Mouse (Mus musculus) midbrain, postnatal 0 days (tissue): Measurements from ENCODE around the gene Fmnl3. TPM values are rescaled to one million over a fixed set of nuclear protein-coding genes. Genes with fewer than 3 reads are reported as not detected.

Source experiments
- ATAC-seq: fragments of 200-750 bp; cut with Nextera tagmentation; 2 replicates; pipeline ENCODE4 v1.8.0; 2017; ENCODE audit warnings: moderate number of reproducible peaks, mild to moderate bottlenecking, moderate TSS enrichment, moderate library complexity; ENCODE audit not compliant: low FRiP score
- DNase-seq: peaks from one replicate; pipeline ENCODE4 v3.0.0-alpha.2; 2015; ENCODE audit warnings: low spot score
- H3K27ac ChIP-seq: fragments of 300-500 bp; sonication (generic); 2 replicates; pipeline ENCODE4 v1.5.1; 2014; ENCODE audit warnings: low read depth, mild to moderate bottlenecking, low read length, mixed read lengths
- H3K27me3 ChIP-seq: fragments of 300-500 bp; sonication (generic); 2 replicates; pipeline ENCODE4 v1.6.1; 2014; ENCODE audit warnings: low read length, control low read depth, mixed read lengths; ENCODE audit not compliant: insufficient read depth
- H3K36me3 ChIP-seq: fragments of 300-500 bp; sonication (generic); 2 replicates; pipeline ENCODE4 v1.6.1; 2014; ENCODE audit warnings: low read length, control low read depth, mixed read lengths; ENCODE audit not compliant: insufficient read depth
- H3K4me1 ChIP-seq: fragments of 300-500 bp; sonication (generic); 2 replicates; pipeline ENCODE4 v1.6.1; 2014; ENCODE audit warnings: mild to moderate bottlenecking, control low read depth, antibody characterized with exemption, low read length, mixed read lengths; ENCODE audit not compliant: insufficient read depth
- H3K4me2 ChIP-seq: fragments of 300-500 bp; sonication (generic); 2 replicates; pipeline ENCODE4 v1.6.1; 2014; ENCODE audit warnings: low read depth, mild to moderate bottlenecking, low read length, mixed read lengths; ENCODE audit not compliant: poor library complexity, severe bottlenecking
- H3K4me3 ChIP-seq: fragments of 300-500 bp; sonication (generic); 2 replicates; pipeline ENCODE4 v1.5.1; 2014; ENCODE audit warnings: low read depth, mild to moderate bottlenecking, low read length, moderate library complexity
- H3K9ac ChIP-seq: fragments of 300-500 bp; sonication (generic); replicated peaks from 2 replicates; pipeline ENCODE4 v1.6.1; 2014; ENCODE audit warnings: mild to moderate bottlenecking, low read length, moderate library complexity, mixed read lengths; ENCODE audit not compliant: poor library complexity, severe bottlenecking
- H3K9me3 ChIP-seq: fragments of 300-500 bp; sonication (generic); 2 replicates; pipeline ENCODE4 v1.6.1; 2016; ENCODE audit warnings: low read length, control low read depth
- CTCF ChIP-seq: IDR thresholded peaks from 2 replicates; pipeline ENCODE4 v1.5.1; 2016; ENCODE audit warnings: antibody characterized with exemption, mild to moderate bottlenecking
- WGBS: fragments of 180-500 bp; shearing (Covaris S2); extraction: QIAGEN DNeasy Blood & Tissue Kit; methylation state at CpG from one replicate; pipeline ENCODE4 v1.1.7; 2014; 5-methylcytosine and 5-hydroxymethylcytosine counted together
- polyA plus RNA-seq: library from polyadenylated mRNA; unstranded; fragments of >200 nt; fragmentation: Nextera tagmentation; extraction: Ambion mirVana; gene quantifications from 2 replicates; pipeline ENCODE4 v1.2.1, GENCODE M21; 2015
- total RNA-seq: library from RNA; depleted of rRNA; stranded (reverse); fragments of >200 nt; gene quantifications from 2 replicates; pipeline ENCODE4 v1.2.3, GENCODE M21; 2014

Gene Fmnl3
- total and polyA plus RNA-seq, 2 experiments from 2014 or later: 9.8 to 15.5 TPM

DNA sequence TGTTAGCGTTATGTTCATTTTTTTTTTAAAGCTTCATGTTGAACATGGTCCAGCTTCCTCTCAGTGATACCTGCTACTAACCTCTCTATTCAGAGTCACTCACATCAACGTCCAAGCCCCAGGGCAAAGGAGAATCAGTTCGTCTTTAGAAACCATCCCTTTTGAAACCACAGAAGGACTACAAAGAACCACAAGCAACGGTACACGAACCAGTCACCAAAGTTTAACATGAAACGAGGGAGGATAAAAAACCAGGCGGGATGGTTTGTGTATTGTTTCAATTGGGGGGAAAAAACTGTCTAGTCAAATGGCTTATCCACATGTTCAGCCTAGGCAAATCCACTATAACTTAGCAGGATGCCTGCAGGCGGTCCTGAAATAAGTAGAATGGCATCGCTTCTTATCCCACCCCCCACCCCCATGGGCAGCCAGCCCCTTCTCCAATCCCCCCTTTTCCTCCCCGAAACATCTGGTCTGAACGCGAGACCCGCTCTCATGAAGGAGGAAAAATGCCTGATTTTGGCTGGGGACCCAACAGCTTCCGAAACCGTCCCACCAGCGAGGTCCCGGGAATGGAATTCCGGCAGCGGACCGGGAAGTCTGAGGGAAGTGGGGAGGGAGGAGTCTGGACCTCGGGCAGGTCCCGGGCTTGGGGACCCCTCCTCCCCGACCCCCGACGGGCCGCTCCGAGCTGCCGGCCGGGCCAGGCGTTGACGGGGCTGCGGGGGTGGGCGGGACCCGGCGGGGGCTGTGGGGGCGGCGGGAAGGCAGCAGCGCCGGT lies 701 bp downstream of the Fmnl3 start:
- no peaks in the 10 kb centered on the region for H3K9me3 ChIP-seq
- H3K27ac ChIP-seq: peak overlapping the region; percentile 77
- ATAC-seq (no peak; the same call in 1 of the 2 replicates), DNase-seq (peak; percentile 10)
- no peaks in the 10 kb centered on the region for H3K27me3 ChIP-seq
- WGBS: 3% methylated on average over 26 of the region's 39 CpGs
- H3K4me3 ChIP-seq: peak overlapping the region; percentile 89
- no peaks in the 10 kb centered on the region for H3K36me3 ChIP-seq
- TF ChIP-seq CTCF: no peak
- H3K4me1 ChIP-seq: peaks cover 8% of the 10 kb centered on the region; the same call in 1 of the 2 replicates
- H3K4me2 ChIP-seq: peak overlapping the region; percentile 77
- peak overlapping the region; percentile 87 for H3K9ac ChIP-seq

DNA sequence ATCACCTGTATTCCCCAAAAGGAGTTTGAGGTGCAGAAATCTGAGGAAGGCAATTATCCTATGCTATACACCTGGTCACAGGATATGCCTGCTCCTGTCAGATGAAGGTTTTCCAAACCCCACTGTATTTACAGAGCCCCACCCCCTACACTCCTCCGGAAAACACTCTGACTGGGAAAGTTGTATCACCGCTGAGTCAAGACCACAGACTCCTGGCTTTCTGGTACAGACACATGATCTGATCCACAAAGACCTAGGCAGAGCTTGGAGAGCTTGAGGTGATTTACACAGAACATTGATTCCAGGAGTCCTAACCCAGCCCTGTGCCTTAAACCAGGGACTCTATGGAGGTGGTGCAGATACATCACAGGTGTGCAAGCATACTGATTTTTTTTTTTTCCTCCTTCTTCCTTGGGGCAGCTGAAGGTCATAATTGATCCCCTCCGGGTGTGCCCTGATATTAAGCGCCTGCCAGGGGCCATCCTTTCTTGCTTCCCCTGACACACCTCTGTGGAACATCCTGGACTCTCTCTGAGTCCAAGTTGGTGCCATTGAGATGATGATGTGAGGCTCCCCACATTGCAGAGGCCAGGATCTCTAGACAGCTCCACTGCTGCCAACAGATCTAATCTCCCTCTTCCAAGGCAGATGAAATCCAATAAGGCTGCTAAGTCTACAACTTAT lies 1.6 kb downstream of the Fmnl3 start:
- no peak overlapping the region for H3K27ac ChIP-seq
- DNase-seq (no peak), ATAC-seq (no peak)
- no peak for TF ChIP-seq CTCF
- peaks cover 8% of the 10 kb centered on the region; the same call in 1 of the 2 replicates for H3K4me1 ChIP-seq
- H3K27me3 ChIP-seq: no peaks in the 10 kb centered on the region
- H3K4me2 ChIP-seq: peak overlapping the region; percentile 77
- H3K4me3 ChIP-seq: peak overlapping the region; percentile 89
- no peaks in the 10 kb centered on the region for H3K9me3 ChIP-seq
- H3K9ac ChIP-seq: no peak overlapping the region
- WGBS: 72% methylated on average over 4 of the region's 4 CpGs
- no peaks in the 10 kb centered on the region for H3K36me3 ChIP-seq

DNA sequence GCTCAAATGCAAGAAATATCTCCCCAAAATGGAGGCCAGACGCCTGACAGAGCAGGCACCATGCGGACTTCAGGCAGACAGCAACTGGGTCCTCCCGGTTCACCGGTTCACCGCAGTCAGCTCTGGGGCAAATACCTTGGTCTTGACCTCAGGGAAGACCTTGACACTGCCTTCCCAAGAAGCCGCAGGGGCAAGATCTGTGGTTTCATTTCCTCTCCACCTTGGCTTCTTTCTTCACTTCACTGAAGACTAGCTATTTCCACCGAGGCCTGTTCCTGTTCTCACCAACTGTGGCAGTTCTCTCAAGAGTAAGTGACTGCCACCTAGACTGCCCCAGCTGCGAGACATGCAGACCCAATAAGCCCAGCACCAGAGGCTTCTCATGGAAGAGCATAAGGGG lies 5.4 kb downstream of the Fmnl3 start:
- H3K27ac ChIP-seq: no peak overlapping the region
- H3K9me3 ChIP-seq: no peaks in the 10 kb centered on the region
- 78% methylated on average over 8 of the region's 8 CpGs for WGBS
- TF ChIP-seq CTCF: no peak
- H3K9ac ChIP-seq: no peak overlapping the region
- H3K4me1 ChIP-seq: peaks cover 8% of the 10 kb centered on the region; the same call in 1 of the 2 replicates
- no peak for DNase-seq
- no peak overlapping the region for H3K4me3 ChIP-seq
- H3K27me3 ChIP-seq: no peaks in the 10 kb centered on the region
- H3K36me3 ChIP-seq: no peaks in the 10 kb centered on the region
- no peak overlapping the region for H3K4me2 ChIP-seq
- no peak for ATAC-seq

DNA sequence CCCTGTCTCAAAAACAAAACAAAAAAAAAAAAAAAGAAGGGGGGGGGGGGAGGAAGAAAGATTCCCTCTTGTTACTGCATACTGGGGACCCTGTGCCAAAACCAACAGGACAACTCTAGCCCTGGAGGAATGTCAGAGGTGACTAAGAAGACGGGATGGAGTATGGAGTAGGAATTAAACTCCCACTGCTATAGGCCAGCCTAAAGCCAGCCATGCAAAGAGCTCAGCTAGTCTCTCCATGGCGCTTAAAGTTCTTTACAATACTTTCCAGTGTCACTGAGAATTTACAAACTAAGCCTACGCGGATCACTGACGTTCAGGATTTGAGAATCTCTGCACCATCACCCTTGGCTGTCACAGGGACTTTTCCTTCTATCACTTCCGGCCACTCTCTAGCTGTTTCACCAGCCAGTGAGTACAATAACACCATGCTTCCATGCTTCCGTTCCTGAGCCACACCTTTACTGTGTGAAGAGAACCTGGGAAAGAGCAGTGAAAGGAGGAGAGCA lies 6.2 kb downstream of the Fmnl3 start:
- H3K27ac ChIP-seq: no peak overlapping the region
- no peak for DNase-seq
- H3K36me3 ChIP-seq: no peaks in the 10 kb centered on the region
- ATAC-seq: no peak
- no peak overlapping the region for H3K9ac ChIP-seq
- no peak for TF ChIP-seq CTCF
- H3K27me3 ChIP-seq: no peaks in the 10 kb centered on the region
- 53% methylated on average over 7 of the region's 7 CpGs for WGBS
- H3K9me3 ChIP-seq: no peaks in the 10 kb centered on the region
- peaks cover 5% of the 10 kb centered on the region; the same call in 1 of the 2 replicates for H3K4me1 ChIP-seq
- H3K4me3 ChIP-seq: no peak overlapping the region
- H3K4me2 ChIP-seq: no peak overlapping the region

DNA sequence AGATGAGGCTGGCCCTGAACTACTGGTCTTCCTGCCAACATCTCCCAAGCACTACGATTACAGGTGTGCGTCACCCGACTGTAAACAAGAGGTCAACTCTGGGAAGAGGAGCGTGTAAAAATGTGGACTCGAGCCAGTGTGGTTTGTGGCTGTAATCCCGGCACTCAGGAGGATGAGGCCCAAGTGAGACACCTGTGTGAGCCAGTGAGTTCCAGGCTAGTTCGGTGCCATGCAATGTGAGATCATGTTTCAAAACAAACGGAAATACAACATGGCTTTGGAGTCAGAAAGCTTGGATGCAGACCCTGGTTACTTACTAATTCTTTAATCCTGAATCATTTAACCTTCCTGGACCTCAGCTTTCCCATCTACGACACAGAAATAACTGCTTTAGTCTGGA lies 11.3 kb downstream of the Fmnl3 start:
- no peak overlapping the region for H3K4me3 ChIP-seq
- no peak for ATAC-seq
- DNase-seq: no peak
- no peaks in the 10 kb centered on the region for H3K36me3 ChIP-seq
- H3K9ac ChIP-seq: no peak overlapping the region
- 87% methylated on average over 9 of the region's 9 CpGs for WGBS
- no peak for TF ChIP-seq CTCF
- H3K4me1 ChIP-seq: no peaks in the 10 kb centered on the region
- no peaks in the 10 kb centered on the region for H3K9me3 ChIP-seq
- H3K27ac ChIP-seq: no peak overlapping the region
- no peak overlapping the region for H3K4me2 ChIP-seq
- no peaks in the 10 kb centered on the region for H3K27me3 ChIP-seq

DNA sequence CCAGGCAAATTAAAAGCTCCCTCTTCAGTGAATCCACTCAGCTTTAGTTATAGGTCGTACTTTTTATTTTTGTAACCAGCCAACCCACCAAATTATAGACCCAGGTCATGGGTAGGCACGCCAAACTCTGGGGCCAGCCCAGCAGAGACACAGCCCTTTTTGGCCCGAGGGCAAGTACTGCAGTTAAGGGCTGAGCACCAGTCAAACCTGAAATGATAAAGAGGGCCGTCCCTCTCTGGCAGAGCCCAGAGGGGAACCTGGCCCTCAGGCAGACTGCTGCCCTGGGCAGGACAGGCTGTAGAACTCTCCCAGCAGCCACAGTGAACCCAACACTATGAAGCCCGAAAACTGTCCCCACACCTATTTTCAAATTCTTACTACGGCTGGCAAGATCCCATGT lies 13.8 kb downstream of the Fmnl3 start:
- Histone ChIP-seq H3K27ac (no peak overlapping the region), H3K4me2 (no peak overlapping the region), H3K4me1 (no peaks in the 10 kb centered on the region), H3K27me3 (no peaks in the 10 kb centered on the region), H3K4me3 (no peak overlapping the region), H3K9me3 (no peaks in the 10 kb centered on the region), H3K36me3 (no peaks in the 10 kb centered on the region), H3K9ac (no peak overlapping the region)
- ATAC-seq (no peak), DNase-seq (no peak)
- no peak for TF ChIP-seq CTCF
- 83% methylated on average over 6 of the region's 6 CpGs for WGBS
